Mouse (Mus musculus) gastrocnemius, postnatal 36 days (tissue): ENCODE measurements around the gene B4galt1. TPM values are rescaled to one million over a fixed set of nuclear protein-coding genes. Genes with fewer than 3 reads are reported as not detected.

Experiments
- DNase-seq, 2 experiments: peaks; one replicate each; pipeline ENCODE4 v3.0.0; 2022
- intact Hi-C: fragments of 180-260 bp; cut with DNase I; formaldehyde crosslinking; loops from one replicate; pipeline ENCODE4 v1.15.1; 2025
- total RNA-seq, 2 experiments: library from RNA; stranded (reverse); gene quantifications; 2 replicates each; pipeline ENCODE4 v1.2.3; 2021

The B4galt1 gene
- total RNA-seq, 2 experiments from 2014 or later: 28.1 to 29.9 TPM

DNA sequence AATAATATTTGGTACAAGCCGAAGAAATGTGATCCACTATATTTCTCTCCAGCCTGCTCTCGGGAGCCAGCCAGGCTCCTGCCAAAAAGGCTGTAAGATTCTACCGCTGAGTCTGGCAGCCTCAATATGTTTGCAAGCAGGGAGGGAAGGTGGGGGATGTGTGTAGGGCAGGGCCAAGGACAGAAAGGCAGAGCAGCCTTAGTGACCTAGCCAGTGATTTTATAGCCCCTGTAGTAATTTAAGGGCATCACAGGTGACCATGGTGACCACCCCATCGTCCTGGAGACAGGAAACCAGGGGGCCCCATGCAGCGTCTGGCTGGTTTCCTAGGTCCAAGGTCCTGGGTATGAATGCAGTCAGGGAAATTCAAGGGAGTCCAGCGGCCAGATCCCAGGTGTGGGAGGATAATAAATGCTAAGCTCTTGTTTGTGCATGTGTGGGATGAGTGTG lies 20.4 kb upstream of the B4galt1 start:
- intact Hi-C loops: no loop called here
- DNase-seq: peak; percentile 47 to 62

DNA sequence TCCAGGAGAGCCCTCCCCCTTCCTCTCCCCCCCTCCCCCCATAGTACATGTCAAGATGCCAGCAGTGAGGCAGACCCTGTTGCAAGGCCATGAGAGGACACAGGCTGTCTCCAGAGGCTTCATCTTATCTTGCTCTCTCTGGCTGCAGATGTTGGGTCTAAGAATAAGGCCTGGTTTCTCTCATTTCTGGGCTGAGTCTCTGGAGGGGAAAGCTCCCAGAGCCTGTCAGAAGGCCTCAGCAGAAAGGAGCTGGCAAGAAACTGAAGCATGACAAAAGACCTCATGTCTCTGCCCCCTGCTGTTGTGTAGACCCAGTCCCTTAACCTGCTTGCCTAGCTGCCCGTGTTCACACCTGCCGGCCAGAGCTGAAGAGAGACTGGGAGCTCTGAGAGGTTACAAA lies 19.5 kb upstream of the B4galt1 start:
- intact Hi-C loops: no loop called here
- no peak for DNase-seq

DNA sequence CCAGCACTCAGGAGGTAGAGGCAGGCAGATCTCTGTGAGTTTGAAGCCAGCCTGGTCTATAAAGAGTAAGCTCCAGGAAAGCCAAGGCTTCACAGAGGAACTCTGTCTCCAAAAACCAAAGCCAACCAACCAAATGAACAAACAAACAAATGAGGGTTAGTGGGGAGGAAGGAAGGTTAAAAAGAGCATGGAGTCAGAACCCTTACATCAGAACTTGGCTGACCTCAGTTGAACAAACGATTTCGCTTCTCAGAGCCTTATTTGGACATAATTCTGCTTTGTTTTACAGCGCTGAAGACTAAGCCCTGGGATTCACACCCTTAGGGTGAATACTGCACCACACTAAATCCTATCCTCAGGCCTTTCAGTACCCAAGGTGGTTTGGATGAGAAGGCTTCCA lies 18.3 kb upstream of the B4galt1 start:
- intact Hi-C loops: no loop called here

DNA sequence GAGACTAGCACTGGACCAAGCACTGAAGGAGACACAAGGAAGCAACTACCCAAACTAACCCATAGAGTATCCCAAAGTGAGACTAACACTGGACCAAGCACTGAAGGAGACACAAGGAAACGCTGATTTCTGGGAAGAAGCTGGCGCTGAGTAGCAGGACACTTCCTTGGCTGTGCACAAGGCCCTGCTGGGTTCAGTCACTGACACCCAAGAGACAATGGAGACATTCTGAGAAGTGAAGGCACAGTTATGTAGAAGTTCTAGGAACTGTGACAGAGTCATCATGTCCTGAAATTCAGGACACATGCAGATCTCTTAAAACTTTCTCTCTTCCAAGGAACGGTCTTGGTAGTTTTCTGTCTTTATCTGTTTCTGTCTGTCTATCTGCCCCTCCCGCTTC lies 16.4 kb upstream of the B4galt1 start:
- intact Hi-C loops: no loop called here
- no peak for DNase-seq

More for the DNA sequence above, 18.3 kb upstream of the B4galt1 start:
- DNase-seq: no peak

DNA sequence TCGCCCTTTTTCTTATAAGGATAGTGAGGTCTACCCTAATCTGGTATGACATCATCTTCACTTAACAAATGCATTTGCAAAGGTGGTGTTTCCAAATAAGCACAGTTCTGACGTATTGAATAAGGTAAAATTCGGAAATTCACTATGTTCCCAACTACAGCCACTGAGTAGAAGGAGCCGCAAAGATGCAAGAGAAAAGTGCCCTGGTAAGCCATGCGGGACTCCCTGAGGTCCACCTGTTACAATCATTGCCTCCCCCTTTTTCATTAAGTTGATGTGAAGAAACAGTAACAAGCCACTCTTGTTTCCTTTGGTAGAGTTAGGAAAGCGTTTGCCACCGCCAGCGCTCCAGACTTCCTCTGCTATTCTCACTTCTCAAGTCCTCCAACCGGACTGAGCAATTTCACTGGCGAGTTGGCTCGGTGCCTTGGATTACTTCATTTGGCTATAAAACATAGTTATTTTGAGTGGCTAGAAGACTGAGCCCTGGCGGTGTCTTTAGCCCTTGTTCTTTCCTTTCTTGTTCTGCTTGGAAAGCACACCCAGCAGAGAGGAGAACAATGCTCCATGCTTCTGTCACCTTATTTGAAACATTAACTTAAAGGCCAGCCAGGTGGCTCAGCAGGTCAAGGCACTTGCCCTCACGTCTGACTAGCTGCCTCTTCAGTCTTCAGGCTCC lies 14.9 kb upstream of the B4galt1 start:
- intact Hi-C loops: no loop called here
- peak; percentile 59 to 82 for DNase-seq

DNA sequence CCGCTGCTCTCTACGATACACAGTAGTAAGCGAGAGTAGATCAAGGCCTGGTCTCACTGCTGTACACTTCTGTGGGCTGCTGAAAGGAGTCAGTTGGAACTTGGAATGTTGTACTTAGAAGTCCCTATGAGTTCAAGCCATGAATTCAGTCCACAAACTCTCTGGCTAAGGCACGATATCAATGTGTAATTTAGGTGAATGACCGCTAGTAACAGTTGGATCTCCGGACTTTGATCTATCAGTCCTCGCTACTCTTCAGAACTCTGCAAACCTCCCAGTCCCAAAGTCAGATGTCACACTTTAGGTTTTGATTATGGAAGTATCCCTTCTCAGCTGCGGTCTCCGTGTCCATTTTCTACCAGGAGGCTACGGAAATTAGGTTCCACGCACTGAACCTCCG lies 10.6 kb upstream of the B4galt1 start:
- DNase-seq: no peak
- intact Hi-C loops: no loop called here

DNA sequence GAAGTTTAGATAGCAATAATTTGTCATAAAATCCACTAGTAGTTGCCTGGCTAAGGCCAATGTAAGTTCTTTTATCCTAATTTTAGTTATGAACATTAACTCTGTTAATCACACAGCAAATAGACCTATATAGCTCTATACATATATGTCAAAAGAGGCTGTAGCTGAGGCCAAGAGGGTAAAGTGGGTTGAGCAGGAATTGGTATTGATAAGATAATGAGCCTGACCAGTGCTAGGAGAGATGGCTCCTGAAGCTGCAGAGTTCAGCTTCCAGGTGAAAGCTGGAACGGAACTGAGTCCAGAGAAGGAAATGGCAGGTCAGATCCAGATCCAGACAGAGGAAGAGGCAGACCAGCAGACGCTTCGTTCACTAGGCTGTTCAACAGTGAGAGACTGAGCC lies 9.5 kb upstream of the B4galt1 start:
- intact Hi-C loops: no loop called here

DNA sequence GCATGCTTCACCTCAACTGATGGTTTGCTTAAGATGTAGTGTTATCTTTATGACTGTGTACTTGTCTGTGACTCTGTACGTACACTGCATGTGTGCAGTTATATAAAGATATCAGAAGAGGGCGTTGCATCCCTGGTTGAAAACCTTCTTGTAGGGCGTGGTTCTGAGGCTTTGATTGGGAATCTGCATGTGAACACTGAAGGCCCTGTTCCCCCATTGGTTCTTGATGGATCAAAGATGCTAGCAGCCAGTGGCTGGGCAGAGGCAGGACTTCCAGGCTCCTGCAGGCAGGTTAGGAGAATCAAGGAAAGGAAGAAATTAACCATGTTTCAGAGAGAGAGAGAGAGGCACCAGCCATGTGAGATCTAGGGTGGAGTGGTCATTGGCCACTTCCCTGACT lies 7.3 kb upstream of the B4galt1 start:
- intact Hi-C loops: no loop called here
- DNase-seq: no peak

More for the DNA sequence above, 9.5 kb upstream of the B4galt1 start:
- DNase-seq: no peak

DNA sequence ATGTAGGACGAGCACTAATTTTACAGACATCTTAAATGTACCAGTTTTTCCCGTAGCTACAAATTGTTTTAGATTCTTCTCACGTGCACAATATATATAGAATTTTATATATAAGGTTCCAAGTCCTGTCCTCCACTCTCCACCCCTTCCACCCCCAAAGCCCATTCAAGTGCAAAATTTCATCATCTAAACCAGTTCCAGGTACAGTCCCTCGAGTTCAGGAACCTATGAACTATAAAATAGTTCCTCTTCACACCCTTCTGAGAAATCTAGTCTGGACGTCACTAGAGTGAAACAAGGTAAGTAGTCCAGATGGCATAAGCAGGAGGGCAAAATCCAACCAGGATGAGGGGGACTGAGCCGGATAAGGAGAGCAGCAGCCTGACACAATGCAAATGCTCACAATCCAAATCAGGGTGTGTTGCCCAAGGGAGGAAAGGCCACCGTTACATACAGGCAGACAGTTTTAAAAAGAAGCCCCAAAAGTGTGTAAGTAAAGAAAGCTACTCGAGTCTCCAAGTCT lies 4.1 kb upstream of the B4galt1 start:
- intact Hi-C loops: loop anchor here (5.0 kb wide), 1 partner anchor 44 kb away; no protein-coding TSS in a partner anchor
- no peak for DNase-seq

DNA sequence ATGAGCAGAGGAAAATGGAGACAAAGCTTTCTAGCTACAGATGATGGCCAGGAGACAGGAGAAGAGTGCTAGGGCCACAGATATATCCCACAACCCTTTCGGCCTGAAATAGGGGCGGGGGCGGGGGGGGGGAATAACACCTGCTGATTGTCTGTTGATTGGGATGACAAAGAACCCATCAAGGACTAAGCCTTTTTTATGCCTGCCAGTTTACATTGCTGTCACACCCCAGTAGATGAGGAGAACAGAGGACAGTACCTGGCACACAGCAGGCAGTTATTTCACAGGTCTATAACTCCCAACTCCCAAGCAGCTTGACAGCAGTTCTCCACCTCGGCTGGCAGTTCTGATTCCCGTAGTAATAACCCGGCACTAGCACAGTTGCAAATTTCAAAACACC lies 2.8 kb upstream of the B4galt1 start:
- DNase-seq: no peak
- intact Hi-C loops: loop anchor here (5.0 kb wide), 1 partner anchor 46 kb away; no protein-coding TSS in a partner anchor

DNA sequence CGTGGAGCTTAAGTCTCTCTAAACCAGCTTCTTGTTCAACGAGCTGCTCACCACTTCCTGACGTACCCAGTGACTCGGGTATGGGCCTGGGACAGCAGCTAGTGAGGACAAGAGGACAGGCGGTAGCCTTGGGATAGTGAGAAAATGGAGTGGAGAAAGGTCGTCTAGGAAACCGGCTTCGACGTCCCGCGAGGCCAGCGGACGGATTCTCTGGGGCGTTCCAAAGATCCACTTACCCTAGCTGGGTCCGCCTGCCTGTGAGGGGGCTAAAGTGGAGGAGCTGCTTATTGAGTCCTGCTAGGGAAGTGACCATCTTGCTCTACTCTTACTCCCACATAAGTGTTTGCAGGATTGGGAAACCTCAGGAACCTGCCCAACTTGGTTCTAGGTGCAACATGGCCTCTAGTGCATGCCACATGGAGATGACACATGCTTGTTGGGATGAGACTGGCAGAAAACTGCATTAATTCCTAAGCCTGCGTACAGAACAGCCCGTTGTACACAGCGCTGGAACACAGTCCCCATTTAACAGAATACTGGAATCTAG lies 655 bp upstream of the B4galt1 start:
- DNase-seq: no peak
- intact Hi-C loops: loop anchor here (5.0 kb wide), 2 partner anchors 47 to 77 kb away; no protein-coding TSS in a partner anchor

DNA sequence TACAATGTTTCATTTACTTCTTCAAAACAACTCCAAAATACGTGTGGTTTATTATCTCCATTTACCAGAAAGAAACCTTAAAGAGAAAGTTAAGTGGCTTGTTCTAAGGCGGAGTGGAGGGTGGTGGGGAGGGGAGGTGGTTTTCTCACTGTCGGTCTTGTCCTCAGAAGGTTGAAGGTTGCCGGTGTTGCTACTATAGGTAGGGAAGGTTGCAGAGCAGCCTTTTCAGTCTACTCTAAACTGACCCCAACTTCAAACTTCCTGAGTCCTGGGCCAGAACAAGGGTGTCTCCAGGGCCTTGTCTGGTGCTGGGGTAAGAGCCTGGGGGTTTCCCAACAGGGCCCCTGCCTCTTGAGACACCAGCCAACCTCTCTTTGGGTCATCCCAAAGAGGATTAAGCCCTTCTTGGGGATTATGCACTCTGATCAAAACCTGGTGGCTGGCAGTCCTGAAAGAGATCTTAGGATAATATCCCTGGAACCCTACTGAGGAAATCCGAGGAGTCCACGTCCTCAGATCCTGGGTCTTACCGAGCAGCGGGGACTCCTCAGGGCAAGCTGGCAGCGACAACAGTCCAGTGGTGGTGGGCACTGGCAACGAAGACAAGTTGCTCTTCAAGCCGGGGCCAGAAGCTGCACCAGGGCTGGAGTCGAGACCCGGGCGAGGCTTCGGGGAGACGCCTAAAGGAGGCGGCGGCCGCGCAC lies 792 bp downstream of the B4galt1 start:
- intact Hi-C loops: loop anchor here (5.0 kb wide), 2 partner anchors 46 to 76 kb away; no protein-coding TSS in a partner anchor
- peak; percentile 29 to 43 for DNase-seq

DNA sequence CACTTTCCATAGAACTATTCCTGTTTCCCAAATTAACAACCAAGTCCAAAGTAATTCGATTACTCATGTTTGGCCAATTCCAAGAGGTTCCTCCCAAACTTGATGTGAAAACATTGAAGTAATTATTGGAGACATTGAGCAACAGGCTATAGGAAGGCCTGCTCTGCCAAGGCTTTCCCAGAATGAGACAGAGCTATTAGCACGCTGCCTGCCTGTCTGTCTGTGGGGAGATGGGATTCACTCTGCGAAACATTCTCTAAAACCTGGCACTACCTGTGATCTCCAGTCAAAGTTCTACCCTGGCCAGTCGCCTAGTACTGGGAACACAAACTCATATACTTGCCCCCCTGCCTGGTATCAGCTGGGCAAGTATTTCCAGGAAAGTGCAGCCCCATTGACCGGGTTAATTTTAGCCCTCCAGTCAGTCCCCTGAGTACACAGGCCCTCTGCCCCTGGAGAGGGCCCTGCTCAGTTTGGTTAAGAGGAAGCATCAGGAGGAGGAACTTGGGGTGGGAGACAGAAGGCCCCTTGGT lies 1.5 kb downstream of the B4galt1 start:
- intact Hi-C loops: loop anchor here (5.0 kb wide), 2 partner anchors 45 to 75 kb away; no protein-coding TSS in a partner anchor
- peak in 1 of 2 experiments; percentile 42 for DNase-seq

DNA sequence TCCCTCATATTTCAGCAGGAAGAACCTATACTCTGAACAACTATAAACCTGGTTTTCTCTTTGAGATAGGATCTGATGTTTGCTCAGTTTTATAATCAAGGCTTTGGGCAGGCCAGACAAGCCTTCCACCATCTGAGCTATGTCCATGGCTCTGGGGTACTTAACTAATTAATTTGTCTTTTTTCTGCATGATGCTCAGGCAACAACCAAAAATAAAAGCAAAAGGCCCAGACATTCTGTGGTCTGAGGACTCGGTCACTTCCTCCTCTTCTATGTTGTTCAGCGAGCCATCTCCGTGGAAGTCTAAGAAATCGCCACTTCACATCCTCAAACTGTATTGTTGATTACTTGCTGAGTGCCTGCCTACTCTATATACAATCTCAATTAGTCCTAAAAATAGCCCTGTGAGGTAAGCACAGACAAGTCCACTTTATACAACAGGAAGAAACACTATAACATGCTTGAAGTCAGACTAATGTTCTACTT lies 2.0 kb downstream of the B4galt1 start:
- no peak for DNase-seq
- intact Hi-C loops: loop anchor here (5.0 kb wide), 2 partner anchors 45 to 75 kb away; no protein-coding TSS in a partner anchor

DNA sequence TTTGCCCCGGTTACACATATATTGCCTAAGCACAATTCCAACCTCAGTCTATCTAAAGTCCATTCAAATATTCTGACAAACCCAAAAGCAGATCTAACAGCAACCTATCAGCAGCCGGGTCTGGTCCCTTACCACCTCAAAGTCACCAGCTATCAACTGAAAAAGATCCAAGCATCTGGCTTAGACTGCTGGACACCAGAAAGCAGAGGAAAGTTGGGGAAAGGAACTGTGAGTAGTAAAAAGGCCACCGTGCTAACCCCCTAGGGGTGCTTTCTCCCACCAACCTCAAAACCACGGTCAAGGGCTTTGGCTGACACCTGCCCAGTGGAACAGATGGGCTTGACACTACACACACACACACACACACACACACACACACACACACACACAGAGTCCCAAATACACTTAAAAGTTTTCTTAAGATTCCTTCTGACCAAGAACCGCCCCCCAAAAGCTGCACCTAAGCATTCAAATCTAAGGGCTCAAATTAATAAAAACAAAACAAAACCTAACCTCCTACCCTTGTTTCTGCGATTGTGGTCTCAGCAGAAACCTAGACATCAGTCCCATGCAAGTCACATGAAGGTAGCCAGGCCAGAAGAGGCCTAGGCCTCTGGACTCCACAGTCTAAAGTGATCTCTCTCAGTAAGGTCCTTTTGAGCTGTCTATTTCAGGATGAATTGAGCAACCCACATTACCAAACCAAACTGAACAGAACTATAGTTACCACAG lies 2.6 kb downstream of the B4galt1 start:
- intact Hi-C loops: loop anchor here (5.0 kb wide), 2 partner anchors 44 to 74 kb away; no protein-coding TSS in a partner anchor

DNA sequence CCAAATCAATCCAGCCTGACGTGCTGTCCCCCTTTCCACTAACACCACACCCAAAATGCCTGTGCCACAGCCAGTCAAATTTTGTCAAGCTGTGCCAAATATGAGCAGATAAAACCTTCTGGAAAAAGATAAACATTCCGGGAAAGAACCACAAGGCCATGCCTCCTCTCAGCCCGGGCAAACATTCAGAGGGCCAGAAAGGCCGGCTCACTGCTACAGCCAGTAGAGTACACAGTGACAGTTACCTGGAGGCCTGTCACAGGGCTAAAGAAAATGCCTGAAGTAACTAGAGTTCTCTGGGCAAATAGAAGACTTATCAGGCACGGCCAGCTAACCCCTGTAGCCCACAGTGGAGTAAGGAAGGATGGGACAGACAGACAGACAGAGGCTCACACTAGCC lies 3.2 kb downstream of the B4galt1 start:
- no peak for DNase-seq
- intact Hi-C loops: loop anchor here (5.0 kb wide), 2 partner anchors 43 to 73 kb away; no protein-coding TSS in a partner anchor

More for the DNA sequence above, 2.6 kb downstream of the B4galt1 start:
- no peak for DNase-seq

DNA sequence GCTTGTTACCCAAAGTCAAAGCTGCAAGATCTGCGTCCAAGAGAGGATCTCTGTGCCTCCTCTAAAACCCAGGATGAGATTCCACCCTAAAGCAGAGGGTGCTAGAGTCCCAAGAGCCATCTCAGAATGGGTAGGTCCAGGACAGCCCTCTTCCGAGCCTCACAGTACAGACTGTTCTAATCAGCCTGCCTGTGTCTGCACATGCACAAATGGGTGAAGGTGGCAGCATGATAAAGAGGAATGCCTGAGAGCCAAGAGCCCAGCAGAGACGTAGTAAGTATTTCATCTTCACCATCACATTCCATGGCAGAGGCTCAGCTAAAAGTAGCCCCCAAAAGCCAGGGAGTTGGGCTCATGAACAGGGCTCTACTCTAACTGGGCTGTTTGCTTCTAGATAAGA lies 4.3 kb downstream of the B4galt1 start:
- intact Hi-C loops: no loop called here

DNA sequence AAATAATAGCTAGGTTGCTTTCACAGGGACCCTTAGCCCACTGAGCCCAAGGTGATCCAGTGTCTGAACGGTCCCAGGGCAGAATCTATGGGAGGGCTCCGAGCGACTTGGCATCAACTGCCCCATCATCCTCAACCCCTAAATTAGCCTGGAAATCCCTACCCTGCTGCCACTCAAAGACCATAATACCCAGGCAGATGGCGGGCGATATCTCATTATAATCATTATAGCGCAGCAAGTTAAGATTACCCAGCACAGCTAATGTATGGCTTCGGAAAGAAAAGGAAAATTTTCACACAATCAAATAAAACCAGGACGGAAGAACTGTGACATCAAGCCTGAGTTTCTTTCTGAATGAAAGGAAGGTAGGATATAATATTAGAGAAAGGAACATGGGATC lies 5.6 kb downstream of the B4galt1 start:
- intact Hi-C loops: no loop called here
- DNase-seq: no peak

More for the DNA sequence above, 4.3 kb downstream of the B4galt1 start:
- no peak for DNase-seq

DNA sequence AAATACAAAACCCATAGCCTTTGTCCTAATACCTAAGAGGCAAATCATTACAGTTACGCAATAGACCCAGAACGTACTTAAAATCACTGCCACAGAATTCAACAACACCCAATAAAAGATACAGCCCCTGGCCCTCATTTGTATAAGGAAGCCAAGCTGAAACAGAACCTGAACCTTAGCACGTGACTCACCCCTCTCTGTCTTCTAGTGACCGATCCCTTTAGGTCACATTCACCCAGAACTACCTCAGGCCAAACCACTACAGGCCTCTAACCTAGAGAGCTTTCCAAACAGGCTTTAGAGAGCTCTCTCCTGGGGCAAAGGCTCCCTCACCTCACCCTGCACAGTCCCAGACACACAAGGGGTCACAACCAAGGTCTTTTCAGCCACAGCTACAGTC lies 6.6 kb downstream of the B4galt1 start:
- DNase-seq: no peak
- intact Hi-C loops: no loop called here
